Mouse (Mus musculus): ENCODE data around the gene Lix1l.
"Not testable (repeated sequence)": the region's sequence is repeated elsewhere in the genome, so short reads cannot be mapped to it uniquely, and the experiment has no call there.

Lix1l gene

GRCm38 (mm10) chr3:96632058-96632457 lies 31.1 kb downstream of the Lix1l start:
- no peak for DNase-seq (ENCODE audit: low spot score)

DNA sequence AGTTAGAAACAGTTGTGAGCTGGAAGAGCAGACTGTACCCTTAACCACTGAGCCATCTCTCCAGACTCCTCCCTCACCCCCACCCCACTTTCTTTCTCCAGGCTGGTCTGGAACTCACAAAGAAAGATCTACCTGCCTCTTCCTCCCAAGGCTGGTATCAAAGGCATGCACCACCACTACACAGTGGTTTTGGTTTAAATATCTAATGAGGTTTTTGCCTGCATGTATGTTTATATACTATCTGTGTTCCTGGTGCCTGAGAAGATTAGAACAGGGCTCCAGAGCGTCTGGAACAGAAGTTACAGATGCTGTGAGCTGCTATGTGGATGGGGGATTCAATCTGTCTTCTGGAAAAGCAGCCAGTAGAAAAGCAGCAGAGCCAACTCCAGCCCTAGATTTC lies 33.1 kb downstream of the Lix1l start:
- no peak for DNase-seq (ENCODE audit: low spot score)

DNA sequence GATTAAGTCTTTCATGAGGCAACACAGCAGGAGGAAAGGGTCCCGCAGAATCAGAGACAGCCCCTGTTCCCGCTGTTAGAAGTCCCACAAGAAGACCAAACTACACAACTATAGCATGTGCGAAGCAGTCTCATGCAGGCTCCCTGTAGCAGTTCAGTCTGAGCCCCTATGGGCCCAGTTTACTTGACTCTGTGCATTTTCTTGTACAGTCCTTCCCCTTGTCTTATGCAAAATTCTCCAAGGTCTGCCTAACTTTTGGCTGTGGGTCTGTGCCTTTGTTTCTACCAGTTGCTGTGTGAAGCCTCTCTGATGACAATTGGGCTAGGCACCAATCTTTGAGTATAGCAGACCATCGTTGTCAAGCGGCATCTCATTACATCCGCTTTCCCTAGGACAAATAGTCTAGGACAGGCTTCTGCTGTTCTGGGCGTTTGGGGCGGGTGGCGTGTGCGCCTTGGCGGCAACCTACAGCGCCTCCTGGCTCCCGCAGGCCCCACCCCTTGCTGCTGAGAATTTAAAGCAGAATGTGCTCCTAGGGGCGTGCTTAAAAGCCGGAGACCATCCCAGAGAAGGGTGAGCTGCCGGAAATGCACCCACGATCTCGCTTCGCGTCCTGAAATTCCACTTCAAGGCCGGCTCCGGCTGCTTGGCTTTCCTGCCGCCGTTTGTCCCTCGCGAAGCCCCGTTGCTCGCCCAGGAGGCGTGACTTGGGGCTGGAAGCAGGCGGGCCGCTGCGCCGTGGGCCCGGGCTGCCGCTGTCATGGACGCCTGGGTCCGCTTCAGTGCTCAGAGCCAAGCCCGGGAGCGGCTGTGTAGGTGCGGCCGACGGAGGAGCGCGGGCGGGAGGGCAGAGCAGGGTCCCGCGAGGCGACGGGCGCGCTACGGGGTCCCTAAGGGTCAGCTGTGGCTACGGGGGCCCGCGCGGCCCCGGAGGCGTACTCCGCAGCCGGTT lies 34.3 kb downstream of the Lix1l start, which contains the start of the genes Pex11b and Gm42957:
Pex11b (plus strand) TSS at position 449 of the 952 bp plus-strand sequence.
Gm42957 (plus strand) TSS at position 547 of the 952 bp plus-strand sequence.
- DNase-seq (ENCODE audit: low spot score), result peak; percentile 90

- no peak for DNase-seq (ENCODE audit: low spot score)
These were observed 35.0 kb downstream of the Lix1l start for GRCm38 (mm10) chr3:96635906-96636305.

- no peak for DNase-seq (ENCODE audit: low spot score)
These were observed 35.5 kb downstream of the Lix1l start for GRCm38 (mm10) chr3:96636448-96636847.

- DNase-seq (ENCODE audit: low spot score), result peak; percentile 68
These were observed 38.3 kb downstream of the Lix1l start for GRCm38 (mm10) chr3:96639219-96639618.

DNA sequence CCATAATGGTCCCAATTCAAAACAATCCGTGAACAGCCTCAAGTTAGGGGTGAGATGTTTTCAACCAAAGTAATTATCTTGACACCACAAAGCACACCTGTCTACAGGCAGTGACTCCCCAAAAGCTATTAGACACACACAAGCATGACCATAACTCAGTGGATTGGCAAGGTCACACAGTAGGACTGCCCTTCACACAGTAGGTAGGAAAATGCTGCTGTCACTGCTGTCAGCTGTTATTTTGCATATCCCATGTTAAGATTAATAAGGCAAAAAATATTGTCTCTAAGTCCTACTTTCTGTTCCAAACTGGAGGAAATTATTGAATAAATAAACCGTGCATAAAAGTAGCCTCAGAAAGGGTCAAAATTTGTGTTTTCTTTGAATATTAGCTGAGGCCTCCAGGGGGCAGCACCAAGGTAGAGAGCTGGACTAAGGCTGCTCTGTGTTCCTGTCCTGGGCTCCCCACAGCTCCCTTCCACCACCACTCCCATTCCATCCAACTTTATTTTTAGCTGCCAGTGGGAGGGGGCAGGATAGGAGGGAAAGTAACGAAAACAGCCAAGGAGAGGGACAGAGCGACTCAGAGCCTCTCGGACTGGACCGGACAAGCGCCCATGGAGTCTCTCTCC lies 44.2 kb downstream of the Lix1l start, which contains the start of gene Itga10:
Itga10 (plus strand) TSS at position 567 of the 632 bp plus-strand sequence.
- DNase-seq (ENCODE audit: low spot score), result peak; percentile 63

DNA sequence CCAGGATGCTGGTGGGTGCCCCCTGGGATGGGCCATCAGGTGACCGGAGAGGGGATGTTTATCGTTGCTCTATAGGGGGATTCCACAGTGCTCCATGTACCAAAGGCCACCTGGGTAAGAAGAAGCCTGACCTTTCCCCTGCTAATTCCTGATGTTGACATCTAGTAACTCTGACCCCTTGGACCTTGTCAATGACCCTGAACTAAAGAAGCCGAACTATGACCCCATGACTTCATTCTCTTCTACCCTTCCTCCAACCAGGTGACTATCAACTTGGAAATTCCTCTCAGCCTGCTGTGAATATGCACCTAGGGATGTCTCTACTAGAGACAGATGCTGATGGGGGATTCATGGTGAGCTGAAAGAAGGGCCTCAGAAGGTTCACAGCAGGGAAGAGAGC lies 46.4 kb downstream of the Lix1l start:
- no peak for DNase-seq (ENCODE audit: low spot score)

- no peak for DNase-seq (ENCODE audit: low spot score)
These were observed 60.0 kb downstream of the Lix1l start for GRCm38 (mm10) chr3:96660901-96661300.

DNA sequence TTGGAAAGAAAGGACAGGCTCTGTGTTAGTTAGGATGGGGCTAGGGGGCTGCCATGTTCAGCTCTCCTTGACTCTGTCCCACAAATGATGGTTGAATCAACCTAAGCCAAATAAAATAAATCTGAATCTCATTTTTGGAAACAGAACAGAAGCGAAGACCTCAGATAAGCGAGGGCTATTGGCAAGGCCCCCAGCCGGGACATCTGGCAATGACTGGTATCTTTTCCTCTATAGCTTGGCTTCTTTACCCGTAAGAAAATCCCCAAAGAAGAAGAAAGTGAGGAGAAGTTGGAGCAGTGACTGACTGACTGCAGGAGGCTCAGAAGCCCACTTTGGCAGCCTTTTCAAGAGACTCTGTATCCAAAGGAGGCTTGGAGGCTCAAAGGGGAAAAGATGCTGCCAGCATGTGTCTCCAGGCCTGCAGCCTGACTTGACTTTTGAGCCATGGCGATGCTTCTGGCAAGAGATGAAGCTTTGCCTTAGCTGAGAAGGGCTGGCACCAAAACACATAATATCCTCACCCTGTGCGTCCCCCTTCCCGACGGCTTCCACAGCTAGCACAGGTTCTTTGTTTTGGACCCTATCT lies 61.9 kb downstream of the Lix1l start:
- DNase-seq (ENCODE audit: low spot score), result no peak

DNA sequence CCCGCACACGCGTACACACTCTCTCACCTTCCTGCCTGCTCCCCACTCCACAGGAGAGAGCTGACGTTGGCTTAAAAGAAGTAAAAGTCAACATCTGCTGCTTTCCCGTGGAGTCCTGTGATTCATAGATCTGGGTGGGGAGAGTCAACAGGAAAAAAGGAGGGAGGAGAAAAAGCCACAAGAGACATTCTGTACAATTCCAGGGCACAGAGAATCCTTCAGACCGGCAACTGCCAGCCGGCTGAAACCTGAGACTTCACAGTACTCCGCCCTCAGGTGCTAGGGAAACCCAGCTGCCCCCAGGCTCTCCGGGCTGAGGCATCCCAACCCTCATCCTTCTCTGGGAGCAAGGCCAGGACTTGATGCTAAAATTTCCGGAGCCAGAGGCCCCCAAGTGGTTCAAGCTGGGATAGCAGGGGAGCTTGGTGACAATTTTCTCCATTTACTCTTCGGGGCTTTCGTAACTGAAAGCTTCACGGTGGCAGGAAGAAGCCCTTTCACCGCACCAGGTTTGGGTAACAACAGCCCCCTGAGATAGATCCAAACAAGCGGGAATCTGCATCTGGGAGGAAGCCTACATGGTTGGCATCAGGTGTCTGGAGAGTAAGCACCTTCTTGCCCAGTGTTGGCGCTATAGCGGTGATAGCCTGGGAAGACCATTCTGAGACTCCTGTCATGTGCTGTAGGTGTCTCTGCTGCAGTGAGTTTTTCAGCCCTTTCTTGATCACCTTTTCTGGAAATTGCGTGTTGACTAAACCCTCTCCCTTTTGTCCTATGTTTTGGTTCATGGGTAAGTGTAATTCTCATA lies 62.7 kb downstream of the Lix1l start:
- DNase-seq (ENCODE audit: low spot score), result peak; percentile 88

- not testable (repeated sequence) for DNase-seq (ENCODE audit: low spot score)
These were observed 64.9 kb downstream of the Lix1l start for GRCm38 (mm10) chr3:96665732-96666363.

DNA sequence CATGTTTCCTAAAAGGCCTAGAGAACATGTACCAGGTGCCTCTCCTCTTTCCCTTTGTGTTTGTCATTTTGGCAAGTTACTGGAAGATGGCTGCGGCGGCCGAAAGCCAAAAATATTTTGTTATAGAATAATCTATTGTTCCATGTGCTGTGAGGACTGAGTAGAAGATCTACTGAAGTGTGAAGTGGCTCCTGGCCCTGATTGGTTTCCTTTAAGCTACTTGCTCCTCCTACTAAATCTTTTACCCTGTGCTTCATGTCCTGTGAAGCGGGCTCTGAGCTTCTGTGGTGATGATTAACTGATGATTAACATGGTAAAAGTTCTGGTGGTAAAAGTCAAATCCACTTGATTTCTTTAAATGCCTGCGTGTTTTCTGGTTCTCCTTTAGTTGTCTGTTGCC lies 66.0 kb downstream of the Lix1l start:
- DNase-seq (ENCODE audit: low spot score), result no peak

GRCm38 (mm10) chr3:96667316-96667715 lies 66.4 kb downstream of the Lix1l start:
- peak; percentile 56 for DNase-seq (ENCODE audit: low spot score)

DNA sequence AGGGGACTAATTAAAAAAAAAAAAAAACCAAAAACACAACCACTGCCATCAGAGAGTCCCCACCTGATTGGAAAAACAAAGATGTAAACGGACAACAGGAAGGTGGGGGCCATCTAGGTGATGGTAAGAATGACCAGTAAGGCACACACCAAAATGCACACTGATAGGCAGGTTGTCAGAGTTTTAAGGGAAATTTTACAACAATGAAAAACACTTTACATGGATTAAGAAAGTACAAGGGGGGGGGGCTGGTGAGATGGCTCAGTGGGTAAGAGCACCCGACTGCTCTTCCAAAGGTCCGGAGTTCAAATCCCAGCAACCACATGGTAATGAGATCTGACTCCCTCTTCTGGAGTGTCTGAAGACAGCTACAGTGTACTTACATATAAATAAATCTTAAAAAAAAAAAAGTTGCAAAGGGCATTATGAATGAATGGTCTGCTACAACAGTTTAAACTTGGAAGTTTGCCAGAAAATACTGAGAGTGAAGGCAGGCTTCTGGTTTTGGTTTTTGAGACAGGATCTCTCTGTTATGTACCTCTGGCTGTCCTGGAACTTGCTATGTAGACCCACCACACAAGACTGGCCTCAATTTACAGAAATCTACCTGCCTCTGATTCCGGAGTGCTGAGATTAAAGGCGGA lies 67.6 kb downstream of the Lix1l start:
- DNase-seq (ENCODE audit: low spot score), result no peak

DNA sequence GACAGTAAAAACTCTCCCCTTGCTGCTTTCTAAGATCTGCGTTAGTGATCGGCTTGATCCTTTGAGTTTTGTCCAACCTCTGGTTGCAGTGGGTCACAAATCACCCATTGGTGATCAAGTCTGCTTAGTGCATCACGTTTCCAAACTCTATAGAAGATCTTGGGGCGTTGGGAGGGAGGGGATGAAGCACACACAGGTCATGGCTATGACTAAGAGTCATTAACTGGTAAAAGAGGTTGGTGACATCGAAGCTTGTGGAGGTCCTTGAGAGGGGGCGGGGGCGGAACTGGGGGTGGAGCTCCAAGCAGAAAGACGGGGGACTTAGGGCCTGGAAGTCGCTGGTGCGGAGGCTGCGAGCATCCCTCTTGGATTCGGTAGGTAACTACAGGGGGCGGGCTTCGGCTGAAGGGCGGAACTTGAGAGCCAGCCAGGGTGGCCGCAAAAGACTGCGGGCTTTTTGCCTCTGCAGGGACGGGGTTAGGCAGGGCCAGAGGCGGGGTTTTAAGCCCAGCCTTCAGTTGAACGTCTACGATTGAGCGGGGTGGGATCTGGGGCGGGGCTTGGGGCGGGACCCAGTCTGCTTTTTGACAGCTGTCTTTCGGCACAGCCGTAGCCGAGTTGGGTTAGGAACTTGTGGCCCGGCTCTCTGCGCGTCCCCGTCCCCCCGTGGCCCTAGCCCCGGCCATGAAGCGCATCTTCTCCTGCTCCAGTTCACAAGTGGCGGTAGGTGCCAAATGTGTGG lies 68.9 kb downstream of the Lix1l start, which contains the start of gene Ankrd35:
Ankrd35 (plus strand) TSS at position 405 of the 742 bp plus-strand sequence.
- DNase-seq (ENCODE audit: low spot score), result peak; percentile 88

- no peak for DNase-seq (ENCODE audit: low spot score)
These were observed 70.6 kb downstream of the Lix1l start for GRCm38 (mm10) chr3:96671519-96671918.

GRCm38 (mm10) chr3:96673514-96673913 lies 72.6 kb downstream of the Lix1l start:
- DNase-seq (ENCODE audit: low spot score), result no peak

- peak; percentile 67 for DNase-seq (ENCODE audit: low spot score)
These were observed 73.5 kb downstream of the Lix1l start for GRCm38 (mm10) chr3:96674442-96674841.

DNA sequence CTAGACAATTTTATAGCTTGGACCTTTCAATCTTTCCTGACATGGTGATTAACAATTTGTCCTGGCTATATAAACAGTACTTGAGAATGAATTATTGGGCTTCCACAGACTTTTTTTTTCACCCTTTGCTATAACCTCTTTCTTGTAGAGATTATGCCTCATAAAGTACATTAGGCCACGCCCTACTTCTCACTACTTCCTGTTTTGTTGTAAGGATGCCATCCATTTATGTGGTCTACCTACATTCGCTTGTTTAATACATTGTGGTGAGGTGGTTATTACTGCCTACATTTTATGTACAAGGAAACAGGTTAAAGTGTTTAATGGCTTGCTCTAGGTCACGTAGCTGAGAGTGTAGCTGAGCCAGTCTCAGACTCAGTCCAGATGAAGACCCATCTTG lies 74.2 kb downstream of the Lix1l start:
- no peak for DNase-seq (ENCODE audit: low spot score)

Data from urinary bladder, postnatal 14 days (tissue).